Mouse (Mus musculus) CH12F3 (cell line): ENCODE data around the gene Brd3.
"Not testable (repeated sequence)": the region's sequence is repeated elsewhere in the genome, so short reads cannot be mapped to it uniquely, and the experiment has no call there.

Source experiments
- in situ Hi-C: fragments of 300-500 bp; cut with MboI; formaldehyde crosslinking; loops from 2 replicates; pipeline ENCODE4 v1.14.3; 2020; ENCODE audit warnings: low sequenced_read_pairs

Gene Brd3

DNA sequence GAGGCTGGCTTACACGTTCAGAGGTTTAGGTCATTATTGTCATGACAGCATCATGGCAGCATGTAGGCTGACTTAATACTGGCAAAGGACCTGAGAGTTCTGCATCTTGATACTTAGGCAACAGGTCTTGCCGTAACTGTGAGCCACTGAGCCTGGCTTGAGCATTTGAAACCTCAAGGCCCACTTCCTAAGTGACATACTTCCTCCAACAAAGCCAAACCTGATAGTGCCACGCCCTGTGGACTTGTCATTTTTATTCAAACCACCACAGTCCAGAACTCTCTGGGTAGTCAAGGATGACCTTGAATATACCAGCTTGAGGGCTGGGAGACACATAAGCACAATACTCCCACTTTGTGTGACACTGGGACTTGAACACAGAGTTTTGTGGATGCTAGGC lies 5.4 kb upstream of the Brd3 start:
- in situ Hi-C loops = no loop called here

DNA sequence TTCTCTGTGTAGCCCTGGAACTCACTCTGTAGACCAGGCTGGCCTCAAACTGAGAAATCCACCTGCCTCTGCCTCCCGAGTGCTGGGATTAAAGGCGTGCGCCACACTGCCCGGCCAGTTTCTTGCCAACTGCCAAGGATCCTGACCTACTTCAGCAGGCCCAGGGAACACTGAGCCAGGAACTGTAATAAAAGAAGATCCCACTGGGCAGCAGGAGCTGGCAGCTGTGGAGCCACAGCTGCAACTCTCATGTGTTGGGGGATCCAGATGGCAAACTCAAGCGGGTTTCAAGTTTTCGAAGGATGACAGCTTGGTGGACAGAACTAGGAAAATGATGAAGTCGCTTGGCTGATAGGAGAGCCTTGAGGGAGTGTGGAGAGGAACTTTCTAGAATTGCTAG lies 3.2 kb upstream of the Brd3 start:
- in situ Hi-C loops = no loop called here

DNA sequence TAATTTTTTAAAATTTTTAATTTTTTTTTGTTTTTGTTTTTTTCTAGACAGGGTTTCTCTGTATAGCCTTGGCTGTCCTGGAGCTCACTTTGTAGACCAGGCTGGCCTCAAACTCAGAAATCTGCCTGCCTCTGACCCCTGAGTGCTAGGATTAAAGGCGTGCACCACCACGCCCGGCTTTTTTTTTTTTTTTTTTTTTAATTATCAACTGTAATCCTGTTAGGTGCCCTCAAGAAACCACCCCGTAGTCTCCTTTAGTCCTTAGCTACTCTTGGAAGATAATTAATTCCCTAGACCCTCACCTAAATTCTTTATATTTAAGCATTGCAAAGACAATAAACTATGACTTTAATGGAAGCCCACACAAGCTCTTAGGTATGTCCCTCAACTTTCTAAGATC lies 804 bp downstream of the Brd3 start:
- in situ Hi-C loops = not testable (repeated sequence)

DNA sequence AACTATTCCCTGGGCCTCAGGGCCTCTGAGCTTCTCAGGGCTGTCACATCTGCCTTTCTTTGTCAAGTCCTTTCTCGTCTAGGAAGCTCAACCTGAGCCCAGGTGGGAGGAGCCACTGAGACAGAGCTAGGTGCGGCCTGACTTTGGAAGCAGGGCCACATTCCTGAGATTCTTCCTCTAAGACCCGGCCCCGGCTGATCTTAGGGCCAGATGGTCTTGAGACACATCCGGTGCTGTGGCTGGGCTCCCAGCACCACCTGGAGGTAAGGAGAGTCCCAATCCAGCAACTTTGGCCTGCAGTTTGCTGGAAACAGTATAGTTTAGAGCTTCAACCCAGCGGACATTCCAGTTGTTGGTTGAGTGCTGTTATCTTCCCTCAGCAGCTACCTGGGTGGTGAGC lies 1.9 kb downstream of the Brd3 start:
- in situ Hi-C loops = no loop called here

DNA sequence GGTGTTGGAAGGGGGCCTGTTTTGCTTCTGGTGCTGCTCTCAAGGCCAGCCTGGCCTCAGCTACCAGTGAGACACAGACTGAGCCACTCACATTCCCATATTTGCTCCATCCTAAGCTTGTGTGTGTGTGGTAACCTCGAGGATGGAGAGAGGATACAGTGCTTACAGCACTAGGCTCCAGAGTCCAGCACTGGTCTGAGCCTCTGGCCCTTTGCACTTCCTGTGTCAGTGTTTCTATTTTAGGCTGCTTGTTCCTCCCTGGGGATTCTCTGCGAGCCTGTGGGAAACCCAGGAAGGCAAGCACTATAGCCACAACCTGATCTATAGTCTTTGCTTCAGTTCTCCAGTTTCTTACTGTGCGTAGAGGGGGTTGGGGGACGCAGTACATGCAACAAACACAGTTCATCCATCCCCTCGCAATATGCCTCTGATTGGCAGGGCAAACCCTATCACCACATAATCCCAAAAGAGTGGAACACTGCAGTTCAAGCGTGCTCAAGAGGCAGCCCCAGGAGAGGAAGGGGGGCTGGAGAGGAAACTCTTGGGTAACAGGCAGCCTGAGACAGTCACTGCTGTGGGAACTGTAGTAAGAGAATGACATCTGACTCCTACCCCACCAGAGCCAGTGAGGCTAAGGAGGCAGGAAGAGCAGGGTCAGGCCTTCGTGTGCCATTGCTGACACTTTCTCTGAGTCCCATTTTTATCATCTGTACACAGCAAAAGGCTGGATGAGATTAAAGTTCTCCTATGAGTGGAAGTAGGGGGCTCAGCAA lies 3.2 kb downstream of the Brd3 start:
- in situ Hi-C loops = no loop called here

DNA sequence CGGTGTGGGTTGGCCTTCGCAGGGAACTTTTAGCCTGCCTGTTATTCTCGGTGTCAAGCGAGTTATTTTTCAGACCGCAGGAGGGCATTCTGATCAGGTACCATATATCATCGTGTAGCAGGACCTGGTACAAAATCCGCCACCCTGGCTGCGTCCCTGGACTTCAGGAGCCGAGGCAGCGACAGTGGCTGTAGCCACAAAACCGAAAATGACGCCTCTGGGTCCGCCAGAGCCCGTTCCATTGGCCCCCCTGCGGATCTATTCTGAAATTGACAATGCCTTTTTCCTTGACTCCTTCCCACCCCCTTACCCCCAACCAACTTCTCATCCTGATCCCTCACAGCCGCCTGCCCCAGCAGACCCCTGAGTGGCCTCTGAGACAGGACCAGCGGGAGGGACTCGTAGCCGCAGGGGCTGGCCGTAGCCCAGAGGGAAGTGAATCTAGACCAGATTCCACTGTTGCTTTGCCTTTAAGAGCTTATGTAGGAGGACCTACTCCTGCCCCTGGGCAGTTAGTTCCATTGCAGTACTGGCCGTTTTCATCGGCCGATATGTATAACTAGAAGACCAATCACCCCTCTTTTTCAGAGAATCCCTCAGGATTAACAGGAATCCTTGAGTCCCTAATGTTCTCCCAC lies 11.0 kb downstream of the Brd3 start:
- in situ Hi-C loops = no loop called here

DNA sequence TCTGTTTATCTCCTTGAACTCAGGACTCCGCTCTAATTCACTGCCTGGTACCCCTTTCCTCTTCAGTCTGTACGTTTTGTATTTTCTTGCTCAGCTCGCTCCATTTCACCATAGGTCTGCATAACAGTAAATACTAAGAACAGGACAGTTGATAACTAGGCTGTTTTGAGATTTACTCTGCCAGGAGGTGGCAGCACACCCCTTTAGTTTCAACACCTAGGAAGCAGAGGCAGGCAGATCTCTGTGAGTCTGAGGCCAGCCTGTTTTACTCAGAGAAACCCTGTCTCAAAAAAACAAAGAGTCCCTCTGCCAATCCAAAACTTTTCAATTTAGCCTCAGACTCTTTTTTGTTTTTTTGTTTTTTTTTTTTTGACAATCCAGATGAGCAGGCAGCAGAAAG lies 13.5 kb downstream of the Brd3 start:
- in situ Hi-C loops = no loop called here

DNA sequence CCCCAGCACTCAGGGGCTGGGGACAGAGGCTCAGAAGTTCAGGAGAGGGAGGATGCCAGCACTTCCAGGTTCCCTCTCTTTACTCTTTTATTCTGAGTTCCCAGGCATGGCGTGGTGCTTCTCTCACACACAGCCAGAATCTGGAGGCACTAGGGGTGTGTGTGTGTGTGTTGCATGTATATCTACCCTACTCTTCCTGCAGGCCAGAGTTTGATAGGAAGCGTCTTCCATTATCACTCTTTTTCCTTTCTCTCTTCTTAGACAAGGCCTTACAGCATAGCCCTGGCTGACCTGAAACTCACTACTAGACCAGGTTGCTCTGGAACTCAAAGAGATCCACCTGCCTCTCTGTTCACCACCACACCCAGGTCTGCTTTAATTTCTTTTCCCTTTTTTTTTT lies 16.5 kb downstream of the Brd3 start:
- in situ Hi-C loops = no loop called here

DNA sequence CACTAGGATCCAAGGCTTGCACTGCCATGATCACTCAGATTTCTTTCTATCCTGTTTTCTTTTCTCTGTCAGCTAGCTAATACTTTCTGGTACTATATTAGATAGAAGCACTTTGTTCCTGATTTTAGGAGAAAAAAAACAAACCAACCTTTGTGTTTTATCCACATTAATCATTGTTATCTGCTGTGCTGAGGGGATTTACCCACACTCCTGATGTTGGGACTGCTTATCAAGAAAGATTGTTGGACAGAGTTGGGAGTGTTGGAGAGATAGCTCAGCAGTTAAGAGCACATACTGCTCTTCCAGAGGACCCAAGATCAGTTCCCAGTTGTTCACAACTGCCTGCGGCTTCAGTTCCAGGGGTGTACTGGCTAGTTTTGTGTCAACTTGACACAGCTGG lies 19.1 kb downstream of the Brd3 start:
- in situ Hi-C loops = no loop called here

DNA sequence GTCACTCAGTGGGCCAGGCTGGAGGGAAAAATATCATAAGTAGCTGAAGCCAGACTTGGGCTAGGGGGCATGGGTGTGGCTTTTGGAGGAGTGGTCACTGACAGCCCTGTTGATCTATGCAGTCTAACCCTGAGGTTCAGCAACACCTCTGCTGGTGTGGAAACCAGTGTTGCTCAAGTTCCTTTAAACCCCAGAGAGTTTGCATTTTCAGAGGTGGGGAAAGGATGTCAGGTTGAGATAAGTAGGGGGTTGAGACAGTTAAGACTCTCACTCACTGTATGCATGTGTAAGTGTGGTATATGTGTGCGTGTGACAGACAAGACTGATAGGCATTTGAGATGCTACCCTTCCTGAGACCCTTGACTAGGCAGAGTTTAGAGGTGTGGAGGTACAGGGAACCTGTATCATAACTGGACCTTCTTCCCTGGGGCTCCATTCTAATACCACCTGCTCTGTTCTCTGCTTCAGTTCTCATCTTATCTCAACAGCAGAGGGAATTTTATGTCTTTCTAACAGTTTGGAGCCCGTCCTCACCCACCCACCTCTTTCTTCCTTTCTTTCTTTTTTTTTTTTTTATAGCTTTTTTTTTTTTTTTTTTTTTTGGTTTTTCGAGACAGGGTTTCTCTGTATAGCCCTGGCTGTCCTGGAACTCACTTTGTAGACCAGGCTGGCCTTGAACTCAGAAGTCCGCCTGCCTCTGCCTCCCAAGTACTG lies 20.0 kb downstream of the Brd3 start:
- in situ Hi-C loops = no loop called here

DNA sequence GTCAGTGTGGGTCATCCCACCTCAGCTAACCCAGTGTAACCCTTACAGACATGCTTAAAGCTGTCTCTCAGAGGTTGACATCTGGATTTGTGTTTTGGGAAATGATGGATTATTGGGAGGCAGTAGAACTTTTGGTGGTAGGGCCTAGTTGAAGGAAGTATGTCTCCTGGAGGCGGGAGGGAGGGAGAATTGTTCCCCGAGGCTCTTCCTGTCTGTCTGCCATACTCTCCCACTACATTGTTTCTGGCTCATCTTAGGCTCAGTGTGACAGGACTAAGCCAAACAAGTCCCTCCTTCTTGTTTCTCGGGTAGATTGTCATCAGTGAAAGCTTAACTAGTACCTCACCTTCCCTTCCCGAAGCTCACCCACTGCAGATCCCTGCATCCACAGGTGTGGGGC lies 20.7 kb downstream of the Brd3 start:
- in situ Hi-C loops = no loop called here

DNA sequence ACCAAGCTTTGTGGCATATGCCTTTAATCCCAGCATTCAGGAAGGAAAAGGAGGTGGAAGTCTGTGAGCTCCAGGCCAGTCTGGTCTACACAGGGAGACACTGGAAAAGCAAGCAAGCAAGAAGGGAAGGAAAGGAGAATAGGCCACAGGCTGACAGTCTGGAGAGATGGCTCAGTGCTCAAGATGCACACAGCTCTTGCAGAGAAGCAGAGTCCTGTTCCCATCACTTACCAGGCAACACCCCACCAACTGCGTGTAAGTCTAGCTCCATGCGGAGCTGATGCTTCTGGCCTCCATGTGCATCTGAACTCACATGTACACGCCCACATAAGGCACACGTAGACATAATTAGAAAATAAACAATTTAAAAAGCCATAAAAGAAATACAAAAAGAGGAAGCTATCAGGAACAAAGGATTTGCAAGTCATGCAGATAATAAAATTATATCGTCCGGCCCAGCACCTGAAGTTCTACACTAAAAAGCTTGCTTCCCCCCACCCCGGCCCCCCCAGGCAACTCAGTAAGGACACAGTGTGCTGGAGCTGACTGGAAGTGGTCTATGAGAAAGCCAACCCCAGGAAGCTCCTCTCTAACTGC lies 25.1 kb downstream of the Brd3 start:
- in situ Hi-C loops = no loop called here

DNA sequence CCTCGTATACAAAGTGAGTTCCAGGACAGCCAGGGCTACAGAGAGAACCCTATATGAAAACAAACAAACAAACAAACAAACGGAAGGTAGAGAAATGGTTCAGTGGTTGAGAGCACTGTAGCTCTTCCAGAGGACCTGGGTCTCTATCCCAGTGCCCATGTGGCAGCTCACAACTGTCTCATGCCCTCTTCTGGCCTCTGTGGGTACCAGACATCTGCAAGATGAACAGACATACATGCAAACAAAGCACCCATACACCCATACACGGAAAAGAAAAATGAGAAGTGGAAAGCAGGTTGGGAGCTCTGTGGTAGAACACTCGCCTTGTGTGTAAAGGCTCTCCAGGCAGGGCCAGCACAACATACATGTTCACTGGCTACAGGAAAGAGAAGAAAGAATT lies 27.1 kb downstream of the Brd3 start:
- in situ Hi-C loops = no loop called here

DNA sequence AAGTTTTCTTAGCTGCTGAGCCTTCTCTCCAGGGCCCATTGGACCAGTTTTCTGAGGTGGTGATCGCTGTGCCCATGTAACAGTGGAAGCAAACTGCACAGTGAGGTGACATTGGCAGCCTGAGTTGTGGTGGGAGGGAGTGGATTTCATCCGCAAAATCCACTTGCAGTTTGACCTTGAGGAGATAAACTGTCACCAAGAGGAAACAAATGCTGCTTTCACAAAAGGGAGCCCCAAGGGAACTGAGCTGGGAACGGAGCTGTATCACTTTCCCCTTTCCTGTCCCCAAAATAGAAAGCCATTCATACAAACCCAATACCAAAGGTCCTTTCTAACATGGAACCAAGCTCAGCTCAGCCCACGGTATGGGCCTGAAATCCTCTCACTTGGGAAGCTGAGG lies 27.6 kb downstream of the Brd3 start:
- in situ Hi-C loops = no loop called here

DNA sequence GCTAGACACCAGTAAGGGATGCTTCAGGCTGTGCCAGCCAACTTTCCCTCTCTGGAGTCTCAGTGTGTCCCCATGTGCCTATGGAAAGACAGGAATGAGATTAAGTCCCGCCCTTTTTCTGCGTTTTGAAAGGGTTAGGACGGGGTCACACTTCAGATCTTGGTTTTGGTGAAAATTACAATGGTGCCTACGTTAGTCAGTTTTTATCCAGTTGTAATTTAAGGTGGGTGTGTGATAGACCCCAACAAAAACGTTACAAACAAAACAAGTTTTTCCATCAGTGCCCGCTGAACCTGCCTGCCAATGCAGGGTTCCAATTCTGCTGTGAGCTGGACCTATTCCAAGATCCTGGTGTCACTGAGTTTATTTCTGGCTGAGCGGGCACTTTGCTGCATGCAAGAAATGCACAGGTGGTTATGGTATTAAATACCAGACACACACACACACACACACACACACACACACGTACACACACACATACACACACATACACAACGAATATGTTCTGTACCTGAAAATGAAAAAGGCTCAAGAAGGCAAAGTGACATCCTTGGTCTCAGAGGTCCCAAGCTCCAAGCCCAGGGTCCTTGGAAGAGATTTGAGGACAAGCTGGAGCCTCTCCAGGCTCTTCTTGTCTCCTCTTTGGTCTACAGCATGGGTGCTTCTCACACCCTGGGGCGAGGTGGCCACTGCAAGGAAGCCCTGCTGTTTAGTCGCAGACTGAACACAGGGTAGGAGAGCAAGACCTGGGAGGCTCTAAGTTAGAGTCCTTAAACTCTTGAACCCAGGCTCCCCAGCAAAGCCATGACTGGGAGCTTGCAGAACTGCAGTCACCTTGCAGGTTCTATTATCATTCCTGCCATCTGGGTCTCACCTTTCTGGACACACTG lies 30.9 kb downstream of the Brd3 start:
- in situ Hi-C loops = no loop called here

DNA sequence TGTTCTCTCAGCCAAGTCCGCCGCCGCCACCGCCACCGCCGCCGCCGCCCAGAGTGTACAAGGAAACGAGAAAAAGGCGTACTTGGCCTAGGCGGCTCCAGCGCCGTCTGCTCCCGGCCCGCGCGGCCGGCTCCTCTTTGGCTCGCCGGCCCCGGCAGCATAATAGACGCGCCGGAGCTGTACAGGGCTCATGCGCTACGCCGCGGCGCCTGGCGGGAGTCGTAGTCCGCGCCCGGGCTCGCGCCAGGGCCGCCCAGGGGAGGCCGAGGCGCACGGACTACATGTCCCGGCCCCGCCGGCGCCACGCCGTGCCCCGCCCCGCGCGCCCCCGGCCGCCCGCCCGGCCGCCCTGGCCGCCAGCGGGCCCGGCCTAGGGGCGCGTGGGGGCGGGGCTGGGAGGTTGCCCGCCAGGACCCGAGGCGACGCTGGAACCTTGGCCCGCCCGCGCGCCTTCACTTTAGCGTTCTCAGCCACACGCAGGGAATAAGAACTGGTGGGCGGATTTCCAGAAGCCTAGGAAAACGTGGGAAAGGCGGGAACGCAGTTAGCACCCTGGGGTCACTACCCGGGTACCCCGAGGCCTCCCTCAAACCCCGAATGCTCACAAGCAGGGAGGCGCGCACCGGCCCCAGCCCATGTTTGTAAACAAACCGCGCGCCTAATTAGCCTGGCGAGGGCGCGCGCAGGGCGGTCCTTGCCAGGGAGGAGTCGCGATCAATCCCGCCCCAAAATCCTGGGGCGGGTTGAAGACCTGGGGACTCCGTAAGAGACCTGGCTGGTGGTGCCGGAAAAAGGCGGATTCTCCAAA lies 31.8 kb downstream of the Brd3 start:
- in situ Hi-C loops = no loop called here

DNA sequence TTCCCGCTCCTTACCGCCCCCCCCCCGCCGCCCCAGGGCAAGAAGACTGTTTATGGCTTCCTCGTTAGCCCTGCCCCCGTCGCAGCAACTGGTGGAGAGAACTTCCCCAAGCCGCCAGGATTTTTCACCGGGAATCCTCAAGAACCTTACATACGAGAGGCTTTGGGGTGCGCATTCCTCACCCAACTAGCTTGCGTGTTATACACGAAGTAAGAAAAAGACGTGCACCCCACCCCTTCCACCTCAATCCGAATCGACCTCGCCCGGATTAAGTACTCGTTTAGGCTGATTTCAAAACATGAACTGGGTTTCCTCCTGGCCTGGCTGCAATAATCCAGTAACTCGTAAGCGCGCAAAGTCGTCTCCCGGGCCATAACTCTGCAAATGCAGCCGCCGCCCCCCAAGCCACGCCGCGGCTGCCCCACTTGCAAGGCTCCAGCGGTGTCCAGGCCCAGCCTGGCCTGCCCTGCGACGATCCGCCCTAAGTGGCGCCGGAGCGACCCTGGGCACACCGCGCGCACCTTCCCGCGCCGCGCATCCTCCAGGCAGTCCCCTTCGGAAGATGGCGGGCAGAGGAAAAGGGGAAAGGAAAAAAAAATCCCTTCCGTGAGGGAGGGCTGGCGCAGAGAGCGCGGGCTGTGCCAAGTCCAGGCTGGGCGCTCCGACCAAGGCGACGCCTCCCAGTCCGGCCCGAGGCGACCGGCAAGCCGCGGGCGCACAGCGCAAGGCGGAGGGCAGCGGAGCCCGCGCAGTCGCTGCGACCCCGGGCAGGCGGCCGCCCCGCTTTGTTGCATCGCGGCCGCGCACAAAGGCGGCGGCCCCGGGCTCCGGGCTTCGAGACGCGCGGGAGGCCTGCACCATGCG lies 32.6 kb downstream of the Brd3 start:
- in situ Hi-C loops = no loop called here

DNA sequence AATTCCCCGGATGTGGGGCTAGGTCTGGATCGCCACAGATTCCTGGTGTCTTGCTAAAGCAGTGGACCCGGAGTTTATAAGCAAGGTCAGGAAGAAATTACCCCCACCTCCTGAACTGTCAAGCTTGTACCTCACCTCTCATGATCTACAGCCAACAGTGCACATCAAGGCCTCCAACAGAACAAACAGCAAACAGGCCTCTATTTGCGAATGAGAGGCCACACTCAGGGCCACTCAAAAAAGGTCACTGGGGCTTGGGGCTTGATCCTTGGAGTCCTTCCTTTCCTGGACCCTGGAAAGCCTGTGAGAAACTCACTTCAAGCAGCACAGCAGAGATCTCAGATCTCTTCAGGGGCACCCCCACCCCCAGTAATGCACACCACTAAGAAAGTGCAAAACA lies 33.6 kb downstream of the Brd3 start:
- in situ Hi-C loops = no loop called here
